Mouse (Mus musculus) heart, embryonic 14.5 days (tissue): Measurements from ENCODE around the gene Olfr314. TPM values are rescaled to one million over a fixed set of nuclear protein-coding genes. Genes with fewer than 3 reads are reported as not detected.
"Not testable (repeated sequence)": the region's sequence is repeated elsewhere in the genome, so short reads cannot be mapped to it uniquely, and the experiment has no call there.

ENCODE experiments used
- ATAC-seq: fragments of 200-750 bp; cut with Nextera tagmentation; 2 replicates; pipeline ENCODE4 v1.8.0; 2017; ENCODE audit warnings: low read depth, moderate TSS enrichment; ENCODE audit not compliant: insufficient number of reproducible peaks, insufficient read depth, low FRiP score
- H3K27ac ChIP-seq, 2 experiments: fragments of 200-500 bp in 1 of 2; fragments of 300-500 bp in 1 of 2; sonication (generic) in 1 of 2; replicated peaks in 1 of 2; 2 replicates each; pipeline ENCODE4 v1.5.1; 2012 to 2014; ENCODE audit warnings: low read depth in 2 of 2, low read length in 2 of 2, control low read depth in 1 of 2, mild to moderate bottlenecking in 1 of 2, mixed read lengths in 1 of 2; ENCODE audit not compliant: control insufficient read depth in 1 of 2, insufficient read depth in 1 of 2
- H3K27me3 ChIP-seq: fragments of 300-500 bp; sonication (generic); 2 replicates; pipeline ENCODE4 v1.6.1; 2014; ENCODE audit warnings: mild to moderate bottlenecking, low read length, control low read depth; ENCODE audit not compliant: control insufficient read depth, insufficient read depth
- H3K36me3 ChIP-seq: fragments of 300-500 bp; sonication (generic); 2 replicates; pipeline ENCODE4 v1.6.1; 2014; ENCODE audit warnings: mild to moderate bottlenecking, control low read depth, low read length, mixed read lengths; ENCODE audit not compliant: control insufficient read depth, insufficient read depth
- H3K4me1 ChIP-seq, 2 experiments: fragments of 200-500 bp in 1 of 2; fragments of 300-500 bp in 1 of 2; sonication (generic) in 1 of 2; 2 replicates each; pipeline ENCODE4 v1.6.1; 2012 to 2014; ENCODE audit warnings: low read length in 2 of 2, control low read depth in 1 of 2, mixed read lengths in 1 of 2; ENCODE audit not compliant: control insufficient read depth in 2 of 2, insufficient read depth in 2 of 2
- H3K4me2 ChIP-seq: fragments of 300-500 bp; sonication (generic); 2 replicates; pipeline ENCODE4 v1.6.1; 2014; ENCODE audit warnings: mild to moderate bottlenecking, low read length
- H3K4me3 ChIP-seq, 2 experiments: fragments of 200-500 bp in 1 of 2; fragments of 300-500 bp in 1 of 2; sonication (generic) in 1 of 2; 2 replicates each; pipeline ENCODE4 v1.5.1; 2012 to 2014; ENCODE audit warnings: low read length in 2 of 2, mild to moderate bottlenecking in 2 of 2, control low read depth in 1 of 2, low read depth in 1 of 2, moderate library complexity in 1 of 2; ENCODE audit not compliant: control insufficient read depth in 1 of 2, insufficient read depth in 1 of 2
- H3K9ac ChIP-seq: fragments of 300-500 bp; sonication (generic); 2 replicates; pipeline ENCODE4 v1.6.1; 2014; ENCODE audit warnings: mild to moderate bottlenecking, low read length
- H3K9me3 ChIP-seq: fragments of 300-500 bp; sonication (generic); 2 replicates; pipeline ENCODE4 v1.6.1; 2016; ENCODE audit warnings: low read length, control low read depth; ENCODE audit not compliant: control insufficient read depth
- WGBS: fragments of 180-500 bp; shearing (Covaris S2); extraction: QIAGEN DNeasy Blood & Tissue Kit; methylation state at CpG from one replicate; pipeline ENCODE4 v1.1.7; 2014; 5-methylcytosine and 5-hydroxymethylcytosine counted together
- polyA plus RNA-seq: library from polyadenylated mRNA; unstranded; fragments of >200 nt; fragmentation: Nextera tagmentation; extraction: Ambion mirVana; gene quantifications from 2 replicates; pipeline ENCODE4 v1.2.1, GENCODE M21; 2014

Gene Olfr314
- polyA plus RNA-seq, 1 experiment from 2014 or later: 0.07 TPM

GRCm38 (mm10) chr11:58801558-58802228 lies 18.9 kb downstream of the Olfr314 start, which contains the start of gene Fam183b:
Fam183b (minus strand) TSS chr11:58801960.
- H3K9me3 ChIP-seq: no peaks in the 10 kb centered on the region
- no peaks in the 10 kb centered on the region for H3K27me3 ChIP-seq
- peak within 1 kb of the TSS; percentile 35 for H3K4me2 ChIP-seq
- H3K4me3 ChIP-seq: no peak within 1 kb of the TSS
- no peak for ATAC-seq
- peaks cover 0 to 8% of the 10 kb centered on the region in 2 experiments; a peak in 3 of 4 replicates for H3K4me1 ChIP-seq
- no peaks in the 10 kb centered on the region for H3K36me3 ChIP-seq
- H3K9ac ChIP-seq: no peak within 1 kb of the TSS
- 35% methylated on average over 14 of the region's 14 CpGs for WGBS
- no peak within 1 kb of the TSS for H3K27ac ChIP-seq

GRCm38 (mm10) chr11:58803871-58804270 lies 21.1 kb downstream of the Olfr314 start:
- Histone ChIP-seq H3K4me2 (no peak overlapping the region), H3K27ac (no peak overlapping the region), H3K4me1 (peaks cover 0 to 8% of the 10 kb centered on the region in 2 experiments; a peak in 3 of 4 replicates), H3K9ac (no peak overlapping the region), H3K9me3 (no peaks in the 10 kb centered on the region), H3K4me3 (no peak overlapping the region), H3K27me3 (no peaks in the 10 kb centered on the region), H3K36me3 (no peaks in the 10 kb centered on the region)
- 72% methylated on average over 4 of the region's 4 CpGs for WGBS
- no peak for ATAC-seq

GRCm38 (mm10) chr11:58804393-58804792 lies 21.6 kb downstream of the Olfr314 start:
- 62% methylated on average over 2 of the region's 2 CpGs for whole genome bisulfite sequencing
- Histone ChIP-seq H3K9me3 (no peaks in the 10 kb centered on the region), H3K9ac (no peak overlapping the region), H3K4me3 (no peak overlapping the region), H3K36me3 (no peaks in the 10 kb centered on the region), H3K4me2 (no peak overlapping the region), H3K27me3 (no peaks in the 10 kb centered on the region), H3K4me1 (peaks cover 0 to 8% of the 10 kb centered on the region in 2 experiments; a peak in 3 of 4 replicates), H3K27ac (no peak overlapping the region)
- no peak for ATAC-seq

GRCm38 (mm10) chr11:58812001-58812400 lies 29.2 kb downstream of the Olfr314 start:
- WGBS: 4% methylated on average over 1 of the region's 1 CpGs
- Histone ChIP-seq H3K27me3 (no peaks in the 10 kb centered on the region), H3K9ac (no peak overlapping the region), H3K9me3 (no peaks in the 10 kb centered on the region), H3K4me1 (no peaks in the 10 kb centered on the region), H3K27ac (no peak overlapping the region), H3K4me2 (no peak overlapping the region), H3K4me3 (no peak overlapping the region), H3K36me3 (no peaks in the 10 kb centered on the region)
- no peak for ATAC-seq

- not testable (repeated sequence) for H3K4me3 ChIP-seq, H3K27ac ChIP-seq, H3K4me2 ChIP-seq, ATAC-seq, H3K36me3 ChIP-seq, H3K4me1 ChIP-seq, H3K27me3 ChIP-seq, H3K9ac ChIP-seq, H3K9me3 ChIP-seq
- WGBS: 50% methylated on average over 1 of the region's 1 CpGs
Measured at GRCm38 (mm10) chr11:58814700-58815099, 31.9 kb downstream of the Olfr314 start, which contains the start of gene Olfr313. Olfr313 (plus strand) TSS chr11:58815000.

GRCm38 (mm10) chr11:58815676-58816075 lies 32.9 kb downstream of the Olfr314 start:
- no peak for ATAC-seq
- Histone ChIP-seq H3K4me2 (no peak overlapping the region), H3K9me3 (no peaks in the 10 kb centered on the region), H3K4me1 (no peaks in the 10 kb centered on the region), H3K36me3 (no peaks in the 10 kb centered on the region), H3K4me3 (no peak overlapping the region), H3K27ac (no peak overlapping the region), H3K27me3 (no peaks in the 10 kb centered on the region), H3K9ac (no peak overlapping the region)
- WGBS: 80% methylated on average over 1 of the region's 1 CpGs

- H3K27ac ChIP-seq, H3K36me3 ChIP-seq, H3K9ac ChIP-seq, H3K4me1 ChIP-seq, H3K9me3 ChIP-seq, H3K27me3 ChIP-seq, H3K4me3 ChIP-seq, ATAC-seq, H3K4me2 ChIP-seq: not testable (repeated sequence)
Measured at GRCm38 (mm10) chr11:58828937-58829336, 46.2 kb downstream of the Olfr314 start, which contains the start of gene Olfr312. Olfr312 (plus strand) TSS chr11:58829237.

GRCm38 (mm10) chr11:58829764-58830163 lies 47.0 kb downstream of the Olfr314 start:
- Histone ChIP-seq H3K9me3 (no peaks in the 10 kb centered on the region), H3K27me3 (no peaks in the 10 kb centered on the region), H3K27ac (no peak overlapping the region), H3K36me3 (no peaks in the 10 kb centered on the region), H3K4me3 (no peak overlapping the region), H3K4me2 (no peak overlapping the region), H3K4me1 (no peaks in the 10 kb centered on the region), H3K9ac (no peak overlapping the region)
- WGBS: 79% methylated on average over 3 of the region's 3 CpGs
- ATAC-seq: no peak
